Mouse (Mus musculus) hindbrain, embryonic 14.5 days (tissue): ENCODE measurements at regions not wholly inside any gene's neighbourhood (a gene's known extent, or its start where the extent isn't known, plus 50 kb on each side); places are given as distances from the start of the nearest gene placed in this dataset.

ENCODE experiments used
- ATAC-seq: fragments of 200-750 bp; cut with Nextera tagmentation; 2 replicates; pipeline ENCODE4 v1.8.0; 2017; ENCODE audit warnings: moderate number of reproducible peaks, mild to moderate bottlenecking, moderate TSS enrichment, moderate library complexity; ENCODE audit not compliant: low FRiP score
- DNase-seq: peaks from one replicate; pipeline ENCODE4 v3.0.0-alpha.2; 2015; ENCODE audit warnings: low spot score
- H3K27ac ChIP-seq: fragments of 300-500 bp; sonication (generic); 2 replicates; pipeline ENCODE4 v1.5.1; 2014; ENCODE audit warnings: mild to moderate bottlenecking, moderate library complexity
- H3K27me3 ChIP-seq: fragments of 300-500 bp; sonication (generic); 2 replicates; pipeline ENCODE4 v1.6.1; 2014; ENCODE audit warnings: mild to moderate bottlenecking, low read length, mixed read lengths; ENCODE audit not compliant: control insufficient read depth, insufficient read depth
- H3K36me3 ChIP-seq: fragments of 300-500 bp; sonication (generic); replicated peaks from 2 replicates; pipeline ENCODE4 v1.6.1; 2014; ENCODE audit not compliant: control insufficient read depth, insufficient read depth
- H3K4me1 ChIP-seq: fragments of 300-500 bp; sonication (generic); replicated peaks from 2 replicates; pipeline ENCODE4 v1.6.1; 2014; ENCODE audit warnings: antibody characterized with exemption, low read length, mixed read lengths; ENCODE audit not compliant: control insufficient read depth, insufficient read depth
- H3K4me2 ChIP-seq: fragments of 300-500 bp; sonication (generic); replicated peaks from 2 replicates; pipeline ENCODE4 v1.6.1; 2014; ENCODE audit warnings: mild to moderate bottlenecking, moderate library complexity
- H3K4me3 ChIP-seq: fragments of 300-500 bp; sonication (generic); replicated peaks from 2 replicates; pipeline ENCODE4 v1.5.1; 2014; ENCODE audit warnings: mild to moderate bottlenecking, low read length
- H3K9ac ChIP-seq: fragments of 300-500 bp; sonication (generic); 2 replicates; pipeline ENCODE4 v1.6.1; 2014
- H3K9me3 ChIP-seq: fragments of 300-500 bp; sonication (generic); 2 replicates; pipeline ENCODE4 v1.6.1; 2016; ENCODE audit warnings: low read length; ENCODE audit not compliant: control insufficient read depth
- WGBS: fragments of 180-500 bp; shearing (Covaris S2); extraction: QIAGEN DNeasy Blood & Tissue Kit; methylation state at CpG from one replicate; pipeline ENCODE4 v1.1.7; 2014; 5-methylcytosine and 5-hydroxymethylcytosine counted together

DNA sequence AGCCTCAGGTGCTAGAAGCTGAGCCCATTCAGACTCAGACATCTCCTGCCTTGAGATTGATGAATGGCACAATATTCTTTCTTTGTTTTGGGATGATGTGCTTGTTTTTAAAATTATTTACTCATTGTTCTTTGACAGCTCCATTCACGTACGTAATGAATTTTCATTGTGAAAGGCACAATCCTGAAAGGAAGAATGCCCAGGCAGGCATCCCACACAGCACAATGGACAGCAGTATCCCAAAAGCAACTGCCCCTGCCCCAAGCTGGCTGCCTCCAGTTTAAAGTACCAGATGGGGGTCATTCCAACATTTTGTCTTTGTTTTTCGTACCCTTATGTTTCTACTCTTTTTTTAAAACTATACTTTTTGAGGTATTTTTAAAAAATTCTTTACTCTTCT is 210.9 kb upstream of the St8sia2 start:
- no peak for ATAC-seq
- Histone ChIP-seq H3K4me2 (no peak overlapping the region), H3K9ac (no peak overlapping the region), H3K27me3 (no peaks in the 10 kb centered on the region), H3K9me3 (no peaks in the 10 kb centered on the region), H3K36me3 (no peaks in the 10 kb centered on the region), H3K4me3 (no peak overlapping the region), H3K27ac (no peak overlapping the region), H3K4me1 (no peaks in the 10 kb centered on the region)
- no peak for DNase-seq
- WGBS: 33% methylated on average over 3 of the region's 3 CpGs

DNA sequence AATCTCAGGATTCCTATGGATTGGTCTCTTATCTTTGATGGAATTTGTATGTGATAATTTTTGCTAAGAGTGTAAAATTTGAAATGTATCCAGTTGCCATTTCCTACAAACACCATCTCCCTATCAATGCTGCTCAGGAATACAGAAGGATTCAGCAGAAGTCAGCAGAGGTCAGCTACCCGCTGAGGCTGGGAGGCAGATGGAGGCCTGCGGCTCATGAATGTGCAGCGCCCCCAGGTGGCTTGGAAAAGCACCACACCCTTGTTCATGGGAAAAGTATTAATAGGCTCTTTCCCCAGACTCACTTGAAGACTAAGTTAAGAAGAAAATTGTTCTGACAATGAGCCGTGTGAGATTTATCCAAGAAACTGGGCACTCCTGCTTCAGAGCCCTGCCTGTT is 187.2 kb upstream of the St8sia2 start:
- Histone ChIP-seq H3K36me3 (no peaks in the 10 kb centered on the region), H3K9me3 (no peaks in the 10 kb centered on the region), H3K27ac (no peak overlapping the region), H3K4me1 (no peaks in the 10 kb centered on the region), H3K4me3 (no peak overlapping the region), H3K9ac (no peak overlapping the region), H3K27me3 (no peaks in the 10 kb centered on the region), H3K4me2 (no peak overlapping the region)
- ATAC-seq (no peak), DNase-seq (no peak)
- 30% methylated on average over 4 of the region's 4 CpGs for WGBS

DNA sequence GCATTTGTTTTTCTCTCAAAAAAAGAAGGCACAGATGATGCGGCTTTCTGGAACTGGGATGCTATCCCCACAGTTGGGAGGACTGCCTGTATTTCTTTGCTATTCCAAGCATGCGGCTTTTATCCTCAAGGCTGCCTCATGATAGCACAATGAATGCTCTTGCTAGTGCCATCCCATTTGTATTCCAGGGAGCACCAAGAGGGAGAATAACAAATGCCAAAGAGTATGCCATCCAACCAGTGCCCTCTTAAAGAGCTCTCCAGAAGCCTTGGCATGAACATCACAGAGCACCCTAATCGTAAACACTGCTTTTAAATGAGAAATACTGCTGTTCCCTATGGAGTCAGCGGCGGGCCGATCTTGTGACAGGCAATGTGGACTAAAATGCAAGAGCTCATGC is 185.3 kb upstream of the St8sia2 start:
- no peaks in the 10 kb centered on the region for H3K36me3 ChIP-seq
- H3K9ac ChIP-seq: no peak overlapping the region
- no peaks in the 10 kb centered on the region for H3K4me1 ChIP-seq
- ATAC-seq (peak; percentile 57; the same call in 1 of the 2 replicates), DNase-seq (no peak)
- no peaks in the 10 kb centered on the region for H3K9me3 ChIP-seq
- WGBS: 85% methylated on average over 6 of the region's 6 CpGs
- H3K27ac ChIP-seq: no peak overlapping the region
- no peak overlapping the region for H3K4me2 ChIP-seq
- no peak overlapping the region for H3K4me3 ChIP-seq
- H3K27me3 ChIP-seq: no peaks in the 10 kb centered on the region

- no peak overlapping the region for H3K9ac ChIP-seq
- ATAC-seq (no peak), DNase-seq (no peak)
- no peaks in the 10 kb centered on the region for H3K4me1 ChIP-seq
- H3K4me3 ChIP-seq: no peak overlapping the region
- no peak overlapping the region for H3K4me2 ChIP-seq
- H3K27me3 ChIP-seq: no peaks in the 10 kb centered on the region
- no peaks in the 10 kb centered on the region for H3K9me3 ChIP-seq
- no peak overlapping the region for H3K27ac ChIP-seq
- H3K36me3 ChIP-seq: no peaks in the 10 kb centered on the region
Measured at GRCm38 (mm10) chr7:74184661-74185060, 171.2 kb upstream of the St8sia2 start.

DNA sequence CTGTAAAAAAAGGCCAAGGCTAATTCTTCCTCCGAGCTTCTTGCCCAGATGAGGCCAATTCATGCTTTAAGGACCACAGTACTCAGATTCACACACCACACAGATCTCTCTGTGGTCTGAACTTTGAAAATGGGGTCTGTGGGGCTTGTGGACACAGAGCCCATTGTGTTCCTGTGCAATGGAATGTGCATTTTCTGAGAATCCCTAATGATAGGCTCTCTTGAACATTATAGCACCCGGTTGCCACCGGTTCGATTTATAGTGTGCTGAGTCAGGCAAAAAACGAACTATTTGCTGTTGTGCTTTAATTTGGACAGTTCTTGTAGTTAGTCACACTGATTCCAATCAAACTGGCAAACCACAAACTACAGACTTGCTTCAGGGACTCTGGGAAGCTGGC is 160.7 kb upstream of the St8sia2 start:
- no peaks in the 10 kb centered on the region for H3K9me3 ChIP-seq
- no peaks in the 10 kb centered on the region for H3K27me3 ChIP-seq
- 60% methylated on average over 5 of the region's 5 CpGs for WGBS
- no peak overlapping the region for H3K4me2 ChIP-seq
- ATAC-seq (no peak), DNase-seq (no peak)
- H3K36me3 ChIP-seq: no peaks in the 10 kb centered on the region
- H3K4me1 ChIP-seq: peaks cover 13% of the 10 kb centered on the region
- H3K27ac ChIP-seq: no peak overlapping the region
- no peak overlapping the region for H3K4me3 ChIP-seq
- no peak overlapping the region for H3K9ac ChIP-seq

DNA sequence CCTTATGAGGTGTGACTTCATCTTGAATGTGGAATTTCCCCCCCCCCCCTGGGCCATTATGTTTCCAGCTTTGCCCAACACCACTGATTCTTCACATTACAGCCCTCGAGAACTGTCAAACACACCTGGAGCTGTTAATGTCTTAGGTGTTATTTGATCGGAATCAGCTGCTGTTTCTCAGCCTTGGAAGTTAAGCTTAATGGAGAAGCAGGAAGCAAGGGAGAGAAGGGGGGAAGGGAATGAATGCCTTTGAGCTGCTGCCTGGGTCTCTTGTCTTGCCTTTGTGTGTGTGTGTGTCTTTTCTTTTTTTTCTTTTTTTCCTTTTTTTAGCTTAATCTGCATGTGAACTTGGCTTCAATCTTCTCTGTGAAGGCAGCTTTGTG is 159.7 kb upstream of the St8sia2 start:
- Histone ChIP-seq H3K4me3 (no peak overlapping the region), H3K9me3 (no peaks in the 10 kb centered on the region), H3K4me2 (no peak overlapping the region), H3K9ac (no peak overlapping the region), H3K27me3 (no peaks in the 10 kb centered on the region), H3K36me3 (no peaks in the 10 kb centered on the region), H3K27ac (peak overlapping the region; percentile 9; the same call in 1 of the 2 replicates), H3K4me1 (peaks cover 13% of the 10 kb centered on the region)
- WGBS: 51% methylated on average over 2 of the region's 2 CpGs
- ATAC-seq (no peak), DNase-seq (no peak)

- H3K9ac ChIP-seq: no peak overlapping the region
- 72% methylated on average over 4 of the region's 4 CpGs for WGBS
- no peaks in the 10 kb centered on the region for H3K36me3 ChIP-seq
- H3K9me3 ChIP-seq: no peaks in the 10 kb centered on the region
- H3K27ac ChIP-seq: no peak overlapping the region
- no peaks in the 10 kb centered on the region for H3K27me3 ChIP-seq
- ATAC-seq (no peak), DNase-seq (no peak)
- no peak overlapping the region for H3K4me3 ChIP-seq
- H3K4me1 ChIP-seq: peaks cover 13% of the 10 kb centered on the region
- no peak overlapping the region for H3K4me2 ChIP-seq
Measured at GRCm38 (mm10) chr7:74172504-74173229, 159.2 kb upstream of the St8sia2 start.

- Histone ChIP-seq H3K9ac (no peak overlapping the region), H3K36me3 (no peaks in the 10 kb centered on the region), H3K27me3 (no peaks in the 10 kb centered on the region), H3K27ac (no peak overlapping the region), H3K9me3 (no peaks in the 10 kb centered on the region), H3K4me1 (no peaks in the 10 kb centered on the region), H3K4me3 (no peak overlapping the region), H3K4me2 (no peak overlapping the region)
- no peak for DNase-seq
- ATAC-seq: no peak
- whole genome bisulfite sequencing: 79% methylated on average over 4 of the region's 4 CpGs
Measured at GRCm38 (mm10) chr7:74151590-74151989, 138.1 kb upstream of the St8sia2 start.

- no peak overlapping the region for H3K4me2 ChIP-seq
- no peaks in the 10 kb centered on the region for H3K9me3 ChIP-seq
- H3K4me3 ChIP-seq: no peak overlapping the region
- H3K36me3 ChIP-seq: no peaks in the 10 kb centered on the region
- 90% methylated on average over 3 of the region's 3 CpGs for WGBS
- H3K9ac ChIP-seq: no peak overlapping the region
- H3K4me1 ChIP-seq: no peaks in the 10 kb centered on the region
- ATAC-seq (no peak), DNase-seq (no peak)
- H3K27me3 ChIP-seq: no peaks in the 10 kb centered on the region
- no peak overlapping the region for H3K27ac ChIP-seq
Measured at GRCm38 (mm10) chr7:74143236-74143635, 129.7 kb upstream of the St8sia2 start.

- Histone ChIP-seq H3K9me3 (no peaks in the 10 kb centered on the region), H3K4me2 (no peak overlapping the region), H3K4me3 (no peak overlapping the region), H3K27me3 (no peaks in the 10 kb centered on the region), H3K36me3 (no peaks in the 10 kb centered on the region), H3K4me1 (no peaks in the 10 kb centered on the region), H3K9ac (no peak overlapping the region), H3K27ac (no peak overlapping the region)
- 62% methylated on average over 6 of the region's 6 CpGs for WGBS
- ATAC-seq (no peak), DNase-seq (no peak)
Measured at GRCm38 (mm10) chr7:74138169-74138568, 124.7 kb upstream of the St8sia2 start.
